Mouse (Mus musculus) left cerebral cortex, postnatal 25 days (tissue): ENCODE data around the gene Sec14l5. TPM values are rescaled to one million over a fixed set of nuclear protein-coding genes. Genes with fewer than 3 reads are reported as not detected.

Source experiments
- DNase-seq, 2 experiments: peaks; one replicate each; pipeline ENCODE4 v3.0.0; 2022; ENCODE audit warnings: low spot score in 2 of 2, mixed read lengths in 1 of 2
- intact Hi-C: fragments of 180-260 bp; cut with DNase I; formaldehyde crosslinking; loops from one replicate; pipeline ENCODE4 v1.15.1; 2025
- total RNA-seq, 2 experiments: library from RNA; stranded (reverse); gene quantifications; 2 replicates each; pipeline ENCODE4 v1.2.3; 2021

The Sec14l5 gene
- 1 to 10 TPM; 3.3 to 4.7 TPM for total RNA-seq

DNA sequence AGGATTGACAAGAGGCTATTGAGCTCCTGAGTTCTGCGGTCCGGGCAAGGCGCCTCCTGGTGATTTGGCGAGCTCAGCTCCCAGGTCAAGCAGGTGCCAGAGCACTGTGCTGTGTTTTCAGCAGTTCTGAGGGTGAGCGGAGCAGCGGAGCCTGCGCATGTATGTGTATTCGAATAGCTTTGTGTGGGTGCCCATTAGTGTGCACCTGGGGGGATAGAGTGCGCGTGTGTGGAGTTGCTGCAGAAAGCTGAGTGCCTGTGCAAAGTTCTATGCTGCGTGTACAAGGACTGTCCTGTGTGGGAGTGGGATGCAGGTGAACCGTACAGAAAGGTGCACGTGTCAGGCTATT is at the start of gene Sec14l5:
Sec14l5 (plus strand) TSS at position 73 of the 349 bp plus-strand sequence.
- intact Hi-C loops = loop anchor here (5.0 kb wide), 3 partner anchors 75 to 170 kb away; no protein-coding TSS in a partner anchor
- peak in 1 of 2 experiments; percentile 27 for DNase-seq

DNA sequence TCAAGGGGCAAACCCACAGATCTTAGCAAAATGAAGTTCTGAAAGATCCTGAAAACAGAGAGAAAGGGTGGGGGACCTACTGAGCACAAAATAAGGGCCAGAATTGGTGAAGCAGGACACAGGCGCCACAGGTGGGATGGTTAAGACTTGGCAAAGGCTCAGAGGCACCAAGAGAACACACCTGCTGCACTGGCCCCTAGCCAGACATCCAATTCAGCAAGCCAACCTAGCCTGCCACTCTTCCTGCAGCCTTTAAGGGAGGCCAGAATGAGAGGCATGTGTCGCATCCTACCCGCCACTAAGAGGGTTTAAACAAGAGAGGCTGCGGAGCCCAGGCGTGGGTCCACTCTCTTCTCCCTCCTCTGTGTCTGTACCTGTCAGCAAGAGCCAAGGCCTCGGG is 45.9 kb upstream of the Sec14l5 start:
- intact Hi-C loops = no loop called here

DNA sequence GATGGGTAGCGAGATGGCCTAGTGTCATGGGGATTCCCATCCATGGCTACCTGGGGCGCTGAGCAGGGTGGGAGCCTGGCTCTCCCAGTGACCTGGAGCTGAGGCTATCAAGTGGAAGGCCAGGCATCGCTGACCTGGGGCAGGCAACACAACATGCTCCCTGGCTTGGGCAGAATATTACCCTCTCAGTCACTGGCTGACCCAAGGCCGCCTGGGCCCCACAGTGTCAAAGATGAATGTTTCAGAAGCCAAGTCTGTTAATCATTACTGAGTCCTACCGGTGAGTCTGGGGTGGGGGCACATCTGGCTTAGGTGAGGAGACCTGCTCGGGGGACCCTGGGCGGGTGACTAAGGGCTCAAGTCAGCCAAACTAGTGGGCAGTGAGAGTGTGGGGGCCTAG is 37.0 kb upstream of the Sec14l5 start:
- no peak for DNase-seq
- intact Hi-C loops = no loop called here

More for the DNA sequence above, 45.9 kb upstream of the Sec14l5 start:
- no peak for DNase-seq

DNA sequence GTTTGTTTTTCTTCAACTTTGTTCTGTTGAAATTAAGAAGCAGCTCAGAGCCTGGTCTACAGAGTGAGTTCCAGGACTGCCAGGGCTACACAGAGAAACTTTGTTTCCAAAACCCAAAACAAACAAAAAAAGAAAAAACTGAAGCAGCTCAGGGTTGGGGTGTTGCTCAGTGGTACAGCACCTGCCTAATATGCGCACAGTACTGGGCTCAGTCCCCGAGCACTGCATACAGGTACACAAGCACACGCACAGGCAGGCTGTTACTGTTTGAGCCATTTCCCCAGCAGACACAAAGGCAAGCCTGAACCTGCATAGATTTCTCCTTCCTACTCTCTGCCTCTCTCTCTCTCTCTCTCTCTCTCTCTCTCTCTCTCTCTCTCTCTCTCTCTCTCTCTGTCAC is 35.9 kb upstream of the Sec14l5 start:
- intact Hi-C loops = no loop called here
- DNase-seq = no peak

DNA sequence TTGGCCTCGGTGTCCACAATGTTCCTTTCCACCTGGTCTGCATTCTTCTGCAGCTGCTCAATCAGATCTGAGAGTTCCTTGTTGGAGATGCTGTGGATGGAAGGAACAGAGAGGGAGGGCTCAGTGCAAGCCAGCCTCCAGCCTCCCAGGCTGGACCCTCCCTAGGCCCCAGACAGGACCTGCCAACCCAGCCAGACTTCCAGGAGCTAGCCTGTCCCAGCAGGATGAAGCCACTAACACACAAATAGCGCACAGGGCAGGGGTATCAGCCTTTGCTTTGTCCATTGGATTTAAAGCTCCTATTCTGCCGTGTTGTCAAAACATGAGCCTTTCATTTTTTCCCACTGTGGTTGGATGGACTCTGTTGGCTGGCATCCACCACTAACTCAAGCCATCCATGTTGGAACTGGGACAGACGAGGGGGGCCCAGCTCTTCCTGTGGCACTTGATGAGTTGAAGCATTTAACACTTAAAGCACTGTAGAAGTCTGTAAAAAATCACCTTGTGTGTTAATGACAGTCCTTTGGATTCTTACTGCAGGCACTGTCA is 33.8 kb upstream of the Sec14l5 start:
- DNase-seq = no peak
- intact Hi-C loops = no loop called here

DNA sequence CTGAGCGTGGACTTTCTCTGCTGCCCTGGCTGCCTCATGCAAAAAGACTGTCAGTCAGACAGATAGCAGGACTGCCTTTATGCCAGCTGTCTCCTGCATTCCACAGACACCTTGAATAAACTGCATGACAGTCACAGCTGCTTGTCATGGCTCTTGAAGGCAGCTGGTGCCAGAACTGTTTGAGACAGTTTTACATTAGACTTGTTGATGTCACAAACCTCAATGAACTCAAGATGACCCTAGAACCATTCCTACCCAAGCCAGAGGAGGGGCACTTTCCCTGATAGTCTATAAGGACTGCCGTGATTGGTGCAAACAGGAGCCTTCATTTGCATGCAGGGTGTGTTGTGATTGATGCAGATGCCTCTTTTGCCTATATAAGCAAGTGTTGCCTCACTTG is 33.3 kb upstream of the Sec14l5 start:
- intact Hi-C loops = no loop called here

GRCm38 (mm10) chr16:5119385-5119784 is 27.5 kb upstream of the Sec14l5 start:
- intact Hi-C loops = no loop called here
- DNase-seq = no peak

More for the DNA sequence above, 33.3 kb upstream of the Sec14l5 start:
- no peak for DNase-seq

DNA sequence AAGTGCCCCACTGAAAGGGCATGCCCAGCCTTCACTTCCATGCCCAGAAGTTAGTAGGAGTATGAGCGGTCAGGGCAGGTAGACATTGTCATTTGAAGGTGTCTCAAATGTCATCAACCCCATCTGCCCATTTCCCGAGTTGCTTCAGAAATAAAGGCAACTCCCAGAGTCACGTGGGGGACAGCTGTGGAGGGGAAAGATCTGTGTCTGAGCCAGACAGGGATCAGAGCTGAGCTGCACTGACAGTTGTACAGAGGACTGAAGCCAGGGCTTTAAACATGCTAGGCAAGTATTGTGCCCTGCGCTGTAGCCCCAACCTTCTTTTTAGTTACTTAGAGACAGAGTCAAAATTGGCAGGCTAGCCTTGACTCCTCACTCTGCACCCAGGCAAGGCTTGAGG is 27.1 kb upstream of the Sec14l5 start:
- intact Hi-C loops = no loop called here
- no peak for DNase-seq

DNA sequence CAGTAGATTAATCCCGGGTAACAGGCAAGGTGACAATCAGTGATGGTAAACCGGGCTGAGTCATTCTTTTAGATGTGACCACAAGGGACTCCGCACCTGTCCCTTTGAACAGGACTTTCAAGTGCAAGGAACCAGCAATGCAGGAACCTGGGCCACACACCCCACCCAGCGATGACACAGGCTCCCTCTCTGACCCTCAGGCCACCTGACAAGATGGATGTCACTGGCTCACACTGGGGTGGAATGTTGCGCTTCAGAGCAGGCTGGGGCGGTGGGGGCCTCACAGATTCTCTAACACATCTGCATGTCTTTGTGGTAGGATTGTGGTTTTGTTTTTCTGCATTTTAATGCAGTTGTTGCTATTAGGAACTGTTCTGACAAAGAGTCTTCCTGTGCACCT is 23.4 kb upstream of the Sec14l5 start:
- no peak for DNase-seq
- intact Hi-C loops = no loop called here

GRCm38 (mm10) chr16:5130196-5130595 is 16.7 kb upstream of the Sec14l5 start:
- intact Hi-C loops = no loop called here

GRCm38 (mm10) chr16:5130766-5131165 is 16.1 kb upstream of the Sec14l5 start:
- intact Hi-C loops = no loop called here
- no peak for DNase-seq

More at GRCm38 (mm10) chr16:5130196-5130595, 16.7 kb upstream of the Sec14l5 start:
- no peak for DNase-seq

- no peak for DNase-seq
- intact Hi-C loops = no loop called here
Measured at GRCm38 (mm10) chr16:5131251-5131922, 15.5 kb upstream of the Sec14l5 start.

- no peak for DNase-seq
- intact Hi-C loops = no loop called here
Measured at GRCm38 (mm10) chr16:5132401-5132801, 14.5 kb upstream of the Sec14l5 start, which contains the start of gene Ppl. Ppl (minus strand) TSS chr16:5132421.

GRCm38 (mm10) chr16:5134623-5135330 is 12.1 kb upstream of the Sec14l5 start:
- intact Hi-C loops = no loop called here
- DNase-seq = peak in 1 of 2 experiments; percentile 58

- intact Hi-C loops = no loop called here
- DNase-seq = no peak
Measured at GRCm38 (mm10) chr16:5135551-5136261, 11.2 kb upstream of the Sec14l5 start.

DNA sequence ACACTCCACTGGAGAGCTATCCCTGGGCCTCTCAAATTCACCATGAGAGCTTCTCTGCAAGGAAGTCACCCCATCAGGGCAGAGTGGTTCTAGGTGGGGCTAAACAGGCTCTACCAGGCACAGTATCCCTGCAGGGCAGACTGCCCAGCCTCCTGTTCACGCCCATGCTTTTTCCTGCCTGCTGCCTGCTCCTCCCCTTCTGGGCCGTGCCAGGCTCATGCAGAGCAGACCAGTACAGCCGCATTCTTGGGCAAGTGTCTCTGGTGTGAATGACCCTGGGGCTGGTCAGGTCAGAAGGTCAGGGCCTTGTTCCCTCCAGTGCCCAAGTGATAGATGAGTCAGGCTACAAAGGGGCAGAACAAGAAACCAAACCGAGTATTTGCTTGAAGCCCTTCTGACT is 10.4 kb upstream of the Sec14l5 start:
- intact Hi-C loops = no loop called here
- peak in 1 of 2 experiments; percentile 20 for DNase-seq

- no peak for DNase-seq
- intact Hi-C loops = no loop called here
Measured at GRCm38 (mm10) chr16:5137006-5137540, 9.8 kb upstream of the Sec14l5 start.

DNA sequence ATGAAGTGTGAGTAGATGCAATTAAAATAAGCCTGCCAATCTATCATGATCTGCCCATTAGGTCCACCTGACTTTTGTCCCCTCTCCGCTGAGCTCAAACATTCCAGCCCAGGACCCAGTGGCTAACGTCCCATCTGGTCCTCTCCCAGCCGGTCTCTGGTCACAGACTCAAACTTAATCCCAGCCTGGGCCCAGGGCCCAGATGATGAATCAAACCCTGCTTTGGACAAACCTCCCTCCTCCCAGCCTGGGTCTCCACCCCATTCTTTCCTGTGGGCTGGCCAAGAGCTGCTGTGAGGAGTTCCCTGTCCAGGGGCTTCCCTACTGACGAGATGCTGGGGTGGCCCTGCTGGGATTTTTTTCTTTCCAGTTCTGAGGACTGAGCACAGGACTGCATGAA is 7.2 kb upstream of the Sec14l5 start:
- intact Hi-C loops = no loop called here

DNA sequence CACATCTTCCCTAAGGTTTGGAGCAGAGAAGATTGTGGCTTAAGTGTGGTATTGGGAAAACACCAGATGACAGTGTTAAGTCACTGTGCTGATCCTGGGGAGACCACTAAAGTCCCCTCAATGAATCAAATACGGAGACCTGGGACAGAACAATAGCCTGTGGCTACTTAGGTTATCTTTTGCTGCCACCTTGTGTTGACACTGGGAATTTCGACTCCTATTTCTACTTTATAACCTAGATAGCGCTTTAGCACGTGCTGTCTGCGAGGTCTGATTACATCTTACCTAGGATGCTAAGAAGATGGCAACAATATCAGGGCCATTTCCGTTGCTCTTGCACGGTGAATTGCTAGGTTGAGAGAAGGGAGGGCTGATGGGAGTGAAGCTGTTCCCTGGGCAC is 1.3 kb upstream of the Sec14l5 start:
- intact Hi-C loops = loop anchor here (5.0 kb wide), 3 partner anchors 73 to 168 kb away; no protein-coding TSS in a partner anchor

More for the DNA sequence above, 7.2 kb upstream of the Sec14l5 start:
- DNase-seq = peak in 1 of 2 experiments; percentile 10

More for the DNA sequence above, 1.3 kb upstream of the Sec14l5 start:
- peak; percentile 85 for DNase-seq
